Mouse (Mus musculus) testis, adult 2 months (tissue): Measurements from ENCODE around the gene Rcvrn. TPM values are rescaled to one million over a fixed set of nuclear protein-coding genes. Genes with fewer than 3 reads are reported as not detected.

Experiments
- H3K27ac ChIP-seq: fragments of 200-500 bp; 2 replicates; pipeline ENCODE4 v1.5.1; 2012; ENCODE audit warnings: low read depth, low read length; ENCODE audit not compliant: control insufficient read depth, insufficient read depth
- H3K27me3 ChIP-seq: fragments of 200-500 bp; 2 replicates; pipeline ENCODE4 v1.6.1; 2012; ENCODE audit warnings: mild to moderate bottlenecking, low read length, moderate library complexity; ENCODE audit not compliant: control insufficient read depth, insufficient read depth
- H3K36me3 ChIP-seq: fragments of 200-500 bp; 2 replicates; pipeline ENCODE4 v1.6.1; 2012; ENCODE audit warnings: mild to moderate bottlenecking, low read length; ENCODE audit not compliant: control insufficient read depth, insufficient read depth
- H3K4me1 ChIP-seq: fragments of 200-500 bp; 2 replicates; pipeline ENCODE4 v1.6.1; 2012; ENCODE audit warnings: low read length; ENCODE audit not compliant: control insufficient read depth, insufficient read depth
- H3K4me3 ChIP-seq: fragments of 200-500 bp; 2 replicates; pipeline ENCODE4 v1.5.1; 2012; ENCODE audit warnings: low read depth, mild to moderate bottlenecking, low read length, moderate library complexity, mixed read lengths; ENCODE audit not compliant: control insufficient read depth
- CTCF ChIP-seq: fragments of 200-500 bp; IDR thresholded peaks from 2 replicates; pipeline ENCODE4 v1.5.1; 2012; ENCODE audit warnings: low read depth, mild to moderate bottlenecking, inconsistent platforms, low read length, moderate library complexity; ENCODE audit not compliant: control insufficient read depth, insufficient read depth, insufficient replicate concordance
- POLR2A ChIP-seq: fragments of 200-500 bp; IDR thresholded peaks from 2 replicates; pipeline ENCODE4 v1.6.1; 2012; ENCODE audit warnings: low read depth, mild to moderate bottlenecking, inconsistent platforms, low read length, moderate library complexity; ENCODE audit not compliant: control insufficient read depth
- polyA plus RNA-seq: library from polyadenylated mRNA; depleted of rRNA; stranded (reverse); fragments of >200 nt; gene quantifications from 2 replicates; pipeline ENCODE4 v1.2.3, GENCODE M21; 2012

The Rcvrn gene
- polyA plus RNA-seq, 1 experiment = not detected

GRCm38 (mm10) chr11:67670031-67670430, 25.1 kb upstream of the Rcvrn start:
- TF ChIP-seq POLR2A (no peak), CTCF (no peak)
- Histone ChIP-seq H3K4me3 (no peak overlapping the region), H3K27ac (no peak overlapping the region), H3K27me3 (no peaks in the 10 kb centered on the region), H3K36me3 (no peaks in the 10 kb centered on the region), H3K4me1 (no peaks in the 10 kb centered on the region)

GRCm38 (mm10) chr11:67672140-67672539, 23.0 kb upstream of the Rcvrn start:
- TF ChIP-seq POLR2A (no peak), CTCF (no peak)
- Histone ChIP-seq H3K27ac (no peak overlapping the region), H3K36me3 (no peaks in the 10 kb centered on the region), H3K4me3 (no peak overlapping the region), H3K4me1 (no peaks in the 10 kb centered on the region), H3K27me3 (no peaks in the 10 kb centered on the region)

- H3K4me1 ChIP-seq = no peaks in the 10 kb centered on the region
- no peak overlapping the region for H3K27ac ChIP-seq
- TF ChIP-seq POLR2A (no peak), CTCF (peak; percentile 59; the same call in 1 of the 2 replicates)
- no peaks in the 10 kb centered on the region for H3K36me3 ChIP-seq
- H3K27me3 ChIP-seq = no peaks in the 10 kb centered on the region
- H3K4me3 ChIP-seq = no peak overlapping the region
These were observed 19.3 kb upstream of the Rcvrn start for GRCm38 (mm10) chr11:67675562-67676540.

GRCm38 (mm10) chr11:67679300-67679699, 15.8 kb upstream of the Rcvrn start:
- TF ChIP-seq CTCF (no peak), POLR2A (no peak)
- no peaks in the 10 kb centered on the region for H3K36me3 ChIP-seq
- H3K27me3 ChIP-seq = no peaks in the 10 kb centered on the region
- peaks cover 3% of the 10 kb centered on the region for H3K4me1 ChIP-seq
- H3K27ac ChIP-seq = no peak overlapping the region
- H3K4me3 ChIP-seq = no peak overlapping the region

GRCm38 (mm10) chr11:67679930-67680329, 15.2 kb upstream of the Rcvrn start:
- Histone ChIP-seq H3K4me3 (no peak overlapping the region), H3K27me3 (no peaks in the 10 kb centered on the region), H3K4me1 (peaks cover 3% of the 10 kb centered on the region), H3K36me3 (no peaks in the 10 kb centered on the region), H3K27ac (no peak overlapping the region)
- TF ChIP-seq CTCF (no peak), POLR2A (no peak)

GRCm38 (mm10) chr11:67681871-67682270, 13.3 kb upstream of the Rcvrn start:
- no peak for TF ChIP-seq POLR2A
- no peak for TF ChIP-seq CTCF
- Histone ChIP-seq H3K4me1 (peaks cover 3% of the 10 kb centered on the region), H3K36me3 (no peaks in the 10 kb centered on the region), H3K4me3 (no peak overlapping the region), H3K27me3 (no peaks in the 10 kb centered on the region), H3K27ac (no peak overlapping the region)

GRCm38 (mm10) chr11:67686109-67686508, 9.0 kb upstream of the Rcvrn start:
- no peak overlapping the region for H3K4me3 ChIP-seq
- no peak for TF ChIP-seq POLR2A
- no peak for TF ChIP-seq CTCF
- H3K27ac ChIP-seq = no peak overlapping the region
- peaks cover 3% of the 10 kb centered on the region for H3K4me1 ChIP-seq
- no peaks in the 10 kb centered on the region for H3K27me3 ChIP-seq
- no peaks in the 10 kb centered on the region for H3K36me3 ChIP-seq
